Comparison of ENCODE assay signal across 21 mouse cellular contexts in the genomic region with DNA sequence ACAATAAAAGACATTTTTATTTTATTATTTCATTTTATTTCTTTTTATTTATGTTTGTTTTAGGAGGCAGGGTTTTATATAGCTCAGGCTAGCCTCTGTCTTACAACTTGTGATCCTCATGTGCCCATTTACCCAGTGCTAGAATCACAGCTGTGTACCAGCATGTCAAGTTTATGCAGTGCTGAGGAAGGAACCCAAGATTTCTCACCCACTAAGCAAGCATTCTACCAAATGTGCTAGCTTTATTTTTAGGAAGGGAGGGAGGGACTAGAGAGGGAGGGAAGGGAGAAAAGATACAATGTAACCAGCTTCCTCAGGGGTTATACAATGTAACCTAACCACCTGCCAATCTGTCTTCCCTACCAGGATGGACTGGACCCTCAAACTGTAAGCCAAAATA.
DNase-seq lines count a peak whose midpoint lies in the region; ATAC-seq and TF ChIP-seq lines count a peak whose summit lies in the region.
"Had no signal": no experiment of that assay in that cellular context is flagged by ENCODE, and none has a peak within 500 bp of the region (broad histone marks: within the 10 kb centered on the region; RNA-seq: fewer than 3 reads in every experiment).

No protein-coding gene starts in this region.

- DNase-seq in frontal cortex, postnatal 36 days (ENCODE audit: low spot score in 2 of 2): no peak
- DNase-seq in layer of hippocampus, adult 2 months (ENCODE audit: low spot score in 2 of 2): no peak
- DNase-seq in layer of hippocampus, postnatal 25 days (ENCODE audit: extremely low spot score in 1 of 2, low spot score in 1 of 2): no peak
- DNase-seq in brain, adult 2 months (ENCODE audit: low read depth, low spot score): peak; percentile 54
- peak; percentile 33 for DNase-seq in telencephalon, adult 2 months (ENCODE audit: low read depth, low spot score)
- DNase-seq in heart, postnatal 4 days: no peak
- DNase-seq: adrenal gland, adult 2 months; adrenal gland, adult 8-10 months; adrenal gland, postnatal 10 days; adrenal gland, postnatal 14 days; adrenal gland, postnatal 25 days; adrenal gland, postnatal 36 days; B cell, adult 2 months; cerebellum, adult 11 months; cerebellum, adult 11-12 months; cerebellum, adult 18-20 months had no signal

- peak overlapping the region; percentile 23; the same call in 1 of the 2 replicates for H3K27ac ChIP-seq in layer of hippocampus, adult 2 months

- no peak for TF ChIP-seq CTCF in layer of hippocampus, adult 2 months (conservative IDR thresholded peaks at IDR 0.05)

- H3K4me3 ChIP-seq in layer of hippocampus, adult 2 months: no peak overlapping the region

- ATAC-seq in frontal cortex, adult (ENCODE audit: low TSS enrichment): peak; percentile 77
- no peak for ATAC-seq in megakaryocyte progenitor cell, adult 5-6 weeks (replicated peaks; ENCODE audit: poor library complexity)
- ATAC-seq: activated CD4-positive, CD25-positive, alpha-beta regulatory T cell, adult 4 months; CD4-positive, CD25-positive, alpha-beta regulatory T cell, adult 4 months; Patski had no signal

Comparison
In these comparisons a context has a peak if more than half of its experiments do, and no peak if none do; other contexts are left out.
1. DNase-seq: peak in brain, adult 2 months (single experiment) and telencephalon, adult 2 months (single experiment); none in frontal cortex, postnatal 36 days (0 of 2), layer of hippocampus, adult 2 months (0 of 2), layer of hippocampus, postnatal 25 days (0 of 2) and heart, postnatal 4 days (single experiment).